Mouse (Mus musculus) spleen, postnatal 14 days (tissue): ENCODE measurements at regions not wholly inside any gene's neighbourhood (a gene's known extent, or its start where the extent isn't known, plus 50 kb on each side); places are given as distances from the start of the nearest gene placed in this dataset.

Experiments used
- DNase-seq, 2 experiments: peaks; one replicate each; pipeline ENCODE4 v3.0.0; 2021 to 2022; ENCODE audit warnings: low spot score in 2 of 2

GRCm38 (mm10) chr19:14035371-14035770, 122.0 kb downstream of the Olfr1505 start:
- no peak for DNase-seq

GRCm38 (mm10) chr19:14035785-14036184, 122.5 kb downstream of the Olfr1505 start:
- DNase-seq, result no peak

GRCm38 (mm10) chr19:14036750-14037149, 123.4 kb downstream of the Olfr1505 start:
- DNase-seq, result no peak

DNA sequence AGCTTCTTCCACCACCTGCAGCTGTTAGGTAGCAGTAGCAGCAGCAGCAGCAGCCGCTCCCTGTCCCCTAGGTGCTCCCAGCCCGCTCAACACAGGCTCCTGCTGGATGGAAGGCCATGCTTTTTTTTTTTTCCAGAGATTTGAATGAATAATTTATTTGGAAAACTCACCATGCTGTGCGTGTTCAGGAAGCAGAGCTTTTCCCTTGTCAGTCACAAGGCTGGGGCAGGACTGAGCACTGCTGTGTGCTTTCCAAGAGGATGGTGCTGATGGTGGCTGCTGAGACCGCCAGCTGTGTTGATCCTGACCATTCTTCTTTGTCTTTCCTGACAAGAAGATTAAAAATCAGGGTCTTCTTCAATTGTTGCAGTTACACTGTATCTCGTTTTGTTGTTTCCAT, 129.4 kb downstream of the Olfr1505 start:
- DNase-seq, result no peak

DNA sequence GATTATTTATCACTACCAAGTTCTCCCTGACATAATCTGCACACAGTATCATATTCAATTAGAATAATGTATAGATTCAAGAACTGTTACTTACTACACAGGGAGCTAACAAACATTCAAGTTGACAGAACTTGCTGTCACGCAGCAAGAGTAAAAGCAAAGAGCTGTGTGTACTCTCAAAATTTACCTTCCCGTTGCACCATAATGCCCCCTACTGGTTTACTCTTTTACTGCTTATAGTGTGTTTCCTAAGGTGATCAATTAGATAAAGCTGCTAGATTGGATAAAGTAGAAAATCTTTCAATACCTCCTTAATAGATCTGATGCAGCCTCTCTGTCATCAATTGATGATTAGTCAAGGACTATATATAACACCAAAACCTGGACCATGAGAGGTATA, 132.1 kb downstream of the Olfr1505 start:
- no peak for DNase-seq

DNA sequence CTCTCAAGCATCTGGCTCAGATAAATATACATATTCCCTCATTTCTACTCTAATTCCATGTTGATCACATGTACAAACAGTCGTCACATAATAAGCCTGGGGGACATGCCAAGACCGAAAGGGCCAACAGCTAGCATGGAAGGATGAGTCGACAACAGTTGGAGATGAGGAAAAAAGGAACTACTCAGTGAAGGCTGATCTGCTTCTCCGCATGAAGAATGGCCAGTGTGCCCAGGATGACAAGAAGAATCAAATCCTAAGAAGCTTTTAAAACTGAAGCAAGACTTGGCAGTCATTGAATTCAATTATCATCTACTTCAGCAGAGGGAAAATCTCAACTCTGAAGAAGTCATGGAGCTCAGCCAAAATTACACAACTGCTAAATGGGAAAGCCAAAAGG, 138.7 kb downstream of the Olfr1505 start:
- DNase-seq, result no peak

GRCm38 (mm10) chr19:14080538-14080937, 167.2 kb downstream of the Olfr1505 start:
- DNase-seq, result peak in 1 of 2 experiments; percentile 21

- no peak for DNase-seq
Measured at GRCm38 (mm10) chr19:14084726-14085125, 171.4 kb downstream of the Olfr1505 start.

- DNase-seq, result no peak
Measured at GRCm38 (mm10) chr19:14090106-14090505, 176.8 kb downstream of the Olfr1505 start.

GRCm38 (mm10) chr19:14094191-14094590, 180.9 kb downstream of the Olfr1505 start:
- DNase-seq, result no peak

- DNase-seq, result no peak
Measured at GRCm38 (mm10) chr19:14096187-14096586, 182.9 kb downstream of the Olfr1505 start.

DNA sequence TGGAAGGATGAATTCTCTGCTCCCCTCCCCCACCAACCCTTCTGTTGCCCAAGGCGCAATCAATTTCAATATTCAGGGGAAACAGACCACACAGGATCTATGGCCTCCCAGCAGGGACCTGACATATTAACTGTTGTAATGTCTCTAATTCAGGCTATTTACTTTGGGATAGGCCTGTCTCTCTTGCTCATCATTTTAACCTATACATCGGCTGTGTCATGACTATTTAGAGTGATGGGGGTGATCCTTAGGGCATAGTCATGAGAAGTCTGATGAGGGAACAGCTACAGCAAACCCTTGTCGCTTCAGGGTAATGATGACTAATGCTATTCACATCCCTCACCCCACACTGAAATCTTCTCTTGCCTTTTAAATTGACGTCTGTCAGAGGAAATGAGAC, 195.8 kb downstream of the Olfr1505 start:
- DNase-seq, result no peak

GRCm38 (mm10) chr19:14123348-14124113, 210.2 kb downstream of the Olfr1505 start:
- DNase-seq, result no peak

- no peak for DNase-seq
Measured at GRCm38 (mm10) chr19:14124250-14124827, 211.0 kb downstream of the Olfr1505 start.

- DNase-seq, result no peak
Measured at GRCm38 (mm10) chr19:14124986-14125385, 211.7 kb downstream of the Olfr1505 start.

GRCm38 (mm10) chr19:14128397-14129209, 215.3 kb downstream of the Olfr1505 start:
- DNase-seq, result no peak

- no peak for DNase-seq
Measured at GRCm38 (mm10) chr19:14161217-14161616, 247.9 kb downstream of the Olfr1505 start.

DNA sequence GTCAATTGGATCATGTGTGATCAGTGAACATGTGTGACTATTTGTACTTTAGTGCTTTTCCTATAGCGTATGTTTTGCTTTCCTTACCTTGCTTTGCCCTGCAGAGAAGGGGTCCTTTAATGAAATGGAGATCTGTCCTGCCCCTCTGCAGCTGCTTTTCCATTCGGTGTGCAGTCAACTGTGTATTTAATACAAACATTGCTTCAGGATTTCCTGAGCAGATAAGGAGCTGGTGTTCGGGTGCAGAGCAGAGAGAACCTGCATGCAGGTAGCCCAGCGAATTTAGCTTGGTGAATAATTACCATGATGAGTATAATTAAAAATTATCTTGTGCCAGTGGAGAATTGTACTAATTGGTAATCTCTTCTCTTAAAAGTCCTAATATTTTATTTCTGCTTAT, 249.4 kb downstream of the Olfr1505 start:
- DNase-seq, result no peak

DNA sequence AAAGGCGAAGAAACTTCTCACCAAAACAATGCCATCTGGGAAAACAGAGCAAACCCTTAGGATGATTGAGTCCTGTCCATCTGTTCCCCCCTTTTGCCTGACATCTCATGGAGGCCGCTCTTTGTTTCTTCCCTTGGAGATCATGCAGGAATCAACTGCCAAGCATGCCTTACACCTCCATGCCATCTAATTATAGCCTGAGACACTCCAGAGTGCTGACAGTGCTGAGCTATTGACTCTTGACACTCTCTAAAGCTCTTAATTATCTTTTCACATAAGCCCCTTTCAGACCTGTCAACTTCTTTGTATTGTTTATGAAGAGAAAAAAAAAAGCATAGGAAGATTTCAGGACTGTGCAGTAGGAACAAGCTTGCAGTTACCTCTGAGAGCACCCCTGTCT, 252.4 kb downstream of the Olfr1505 start:
- DNase-seq, result no peak

GRCm38 (mm10) chr19:14180244-14180643, 266.9 kb downstream of the Olfr1505 start:
- DNase-seq, result no peak

GRCm38 (mm10) chr19:14180956-14181355, 267.6 kb downstream of the Olfr1505 start:
- DNase-seq, result no peak

DNA sequence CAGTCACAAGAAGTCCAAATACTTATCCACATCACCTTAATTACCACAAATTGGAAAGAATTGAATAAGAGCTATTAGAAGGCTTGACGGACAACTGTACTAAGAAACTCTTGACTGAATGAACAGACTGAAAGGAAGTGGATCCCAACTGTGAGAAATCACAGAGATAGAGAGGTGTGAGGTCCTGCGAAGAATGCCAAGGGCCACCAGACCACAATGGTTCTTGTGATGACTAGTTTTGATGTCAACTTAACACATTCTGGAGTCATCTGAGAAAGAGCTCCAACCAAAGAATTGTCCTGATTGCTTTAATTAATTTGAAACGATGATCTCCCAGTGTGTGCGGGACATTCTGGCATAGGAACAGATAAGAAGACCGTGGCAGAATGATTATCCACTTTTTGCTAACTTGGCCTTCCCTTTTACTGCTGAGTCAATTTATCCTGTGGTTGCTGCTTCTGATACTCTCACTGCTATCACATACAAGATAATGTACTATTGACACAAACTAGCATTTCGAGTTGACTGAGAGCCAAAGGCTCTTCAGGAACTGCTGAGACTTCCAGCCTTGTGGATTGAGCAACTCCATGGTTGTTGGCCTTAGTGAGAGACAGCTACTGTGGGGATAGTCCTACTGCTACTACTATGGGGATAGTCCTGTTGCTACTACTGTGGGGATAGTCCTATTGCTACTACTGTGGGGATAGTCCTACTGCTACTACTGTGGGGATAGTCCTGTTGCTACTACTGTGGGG, 268.5 kb downstream of the Olfr1505 start:
- DNase-seq, result no peak
